Mouse (Mus musculus) granulocyte monocyte progenitor cell, adult 5-6 weeks (primary cell): Measurements from ENCODE around the gene Speer4a. TPM values are rescaled to one million over a fixed set of nuclear protein-coding genes. Genes with fewer than 3 reads are reported as not detected.
"Not testable (repeated sequence)": the region's sequence is repeated elsewhere in the genome, so short reads cannot be mapped to it uniquely, and the experiment has no call there.

Experiments used
- ATAC-seq: replicated peaks from 2 replicates; pipeline ENCODE4 v1.8.0; 2016; ENCODE audit warnings: mild to moderate bottlenecking, moderate TSS enrichment, inconsistent platforms; ENCODE audit not compliant: poor library complexity, severe bottlenecking
- total RNA-seq, 2 experiments: library from RNA; stranded (forward) in 1 of 2; stranded (reverse) in 1 of 2; fragments of 200-712, 200-1000 nt in 1 of 2; fragments of >200 nt in 1 of 2; fragmentation: Nextera tagmentation in 1 of 2; gene quantifications; 2 replicates each; pipeline ENCODE4 v1.2.3; 2014 to 2017

Speer4a gene
- not detected in 2 replicates for total RNA-seq (2014; fragmentation: Nextera tagmentation)
- total RNA-seq (2017), result not detected in 2 replicates

- not testable (repeated sequence) for ATAC-seq
These were observed at the start of gene Speer4a for GRCm38 (mm10) chr5:26039458-26039857. Speer4a (minus strand) TSS chr5:26039558.

- ATAC-seq, result not testable (repeated sequence)
These were observed 39.7 kb upstream of the Speer4a start for GRCm38 (mm10) chr5:26079023-26079422.

- ATAC-seq, result no peak
These were observed 31.4 kb upstream of the Speer4a start for GRCm38 (mm10) chr5:26070716-26071115.

- ATAC-seq, result not testable (repeated sequence)
These were observed 19.1 kb upstream of the Speer4a start, which contains the start of gene Gm7347 for GRCm38 (mm10) chr5:26058481-26058880. Gm7347 (minus strand) TSS chr5:26058581.

- not testable (repeated sequence) for ATAC-seq
These were observed 16.5 kb downstream of the Speer4a start, which contains the start of gene Gm5862 for GRCm38 (mm10) chr5:26022816-26023215. Gm5862 (minus strand) TSS chr5:26022916.

- ATAC-seq, result not testable (repeated sequence)
These were observed 31.7 kb downstream of the Speer4a start for GRCm38 (mm10) chr5:26007697-26008096.

- ATAC-seq, result peak; percentile 67
These were observed 32.2 kb downstream of the Speer4a start for GRCm38 (mm10) chr5:26006937-26007695.

- not testable (repeated sequence) for ATAC-seq
These were observed 34.7 kb downstream of the Speer4a start, which contains the start of gene Gm1979 for GRCm38 (mm10) chr5:26004698-26005097. Gm1979 (minus strand) TSS chr5:26004798.

GRCm38 (mm10) chr5:25988550-25988949 lies 50.8 kb downstream of the Speer4a start, which contains the start of gene Gm21698:
Gm21698 (minus strand) TSS chr5:25988650.
- not testable (repeated sequence) for ATAC-seq

Other genes with a start within 250 kb of the Speer4a start
- gene Gm21663, start 97.2 kb downstream of the Speer4a start, total RNA-seq (2014; fragmentation: Nextera tagmentation), result not detected in 2 replicates
- not detected in 2 replicates for gene Gm21663, start 97.2 kb downstream of the Speer4a start, total RNA-seq (2017)
- gene Gm21671, start 85.1 kb downstream of the Speer4a start, total RNA-seq (2014; fragmentation: Nextera tagmentation), result not detected in 2 replicates
- gene Gm21671, start 85.1 kb downstream of the Speer4a start, total RNA-seq (2017), result not detected in 2 replicates
- gene Gm21680, start 66.9 kb downstream of the Speer4a start, total RNA-seq (2014; fragmentation: Nextera tagmentation), result not detected in 2 replicates
- not detected in 2 replicates for gene Gm21680, start 66.9 kb downstream of the Speer4a start, total RNA-seq (2017)
- not detected in 2 replicates for gene Gm21698, start 50.9 kb downstream of the Speer4a start, total RNA-seq (2014; fragmentation: Nextera tagmentation)
- gene Gm21698, start 50.9 kb downstream of the Speer4a start, total RNA-seq (2017), result not detected in 2 replicates
- gene Gm1979, start 34.8 kb downstream of the Speer4a start, total RNA-seq (2014; fragmentation: Nextera tagmentation), result not detected in 2 replicates
- not detected in 2 replicates for gene Gm1979, start 34.8 kb downstream of the Speer4a start, total RNA-seq (2017)
- not detected in 2 replicates for gene Gm5862, start 16.6 kb downstream of the Speer4a start, total RNA-seq (2014; fragmentation: Nextera tagmentation)
- not detected in 2 replicates for gene Gm5862, start 16.6 kb downstream of the Speer4a start, total RNA-seq (2017)
- gene Gm7347, start 19.0 kb upstream of the Speer4a start, total RNA-seq (2014; fragmentation: Nextera tagmentation), result not detected in 2 replicates
- gene Gm7347, start 19.0 kb upstream of the Speer4a start, total RNA-seq (2017), result not detected in 2 replicates
- not detected in 2 replicates for gene Gm10471, start 49.7 kb upstream of the Speer4a start, total RNA-seq (2014; fragmentation: Nextera tagmentation)
- not detected in 2 replicates for gene Gm10471, start 49.7 kb upstream of the Speer4a start, total RNA-seq (2017)
- not detected in 2 replicates for gene 5031410I06Rik, start 65.8 kb upstream of the Speer4a start, total RNA-seq (2014; fragmentation: Nextera tagmentation)
- gene 5031410I06Rik, start 65.8 kb upstream of the Speer4a start, total RNA-seq (2017), result not detected in 2 replicates
- not detected in 2 replicates for gene Gm10220, start 81.9 kb upstream of the Speer4a start, total RNA-seq (2014; fragmentation: Nextera tagmentation)
- gene Gm10220, start 81.9 kb upstream of the Speer4a start, total RNA-seq (2017), result not detected in 2 replicates
- gene Gm7361, start 218.1 kb upstream of the Speer4a start, total RNA-seq (2014; fragmentation: Nextera tagmentation), result not detected in 2 replicates
- gene Gm7361, start 218.1 kb upstream of the Speer4a start, total RNA-seq (2017), result not detected in 2 replicates